10 mouse cellular contexts compared by ENCODE assay signal in the genomic region with DNA sequence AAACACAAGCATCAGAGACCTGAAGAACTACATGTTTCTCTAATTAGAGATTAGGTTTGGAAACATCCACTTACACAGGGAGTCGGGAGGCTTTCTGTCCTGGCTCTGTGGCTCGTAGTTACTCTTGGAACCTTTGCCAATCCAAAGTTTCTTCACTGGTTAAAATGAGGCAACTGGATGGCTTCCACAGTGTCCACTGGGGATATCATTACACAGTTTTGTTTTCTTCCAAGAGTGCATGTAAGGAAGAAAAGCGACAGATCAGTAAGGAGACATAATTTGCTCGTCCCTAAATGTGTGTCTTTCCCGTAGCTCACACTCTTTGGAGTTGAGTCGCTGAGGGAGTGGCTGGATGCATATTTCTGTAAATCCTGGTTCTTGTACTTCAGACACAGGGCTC.
DNase-seq lines count a peak whose midpoint lies in the region; ATAC-seq lines count a peak whose summit lies in the region.
"Had no signal": no experiment of that assay in that cellular context is flagged by ENCODE, and none has a peak within 500 bp of the region (broad histone marks: within the 10 kb centered on the region; RNA-seq: fewer than 3 reads in every experiment).

No protein-coding gene starts in this region.

- no peaks in the 10 kb centered on the region for H3K27me3 ChIP-seq in embryonic facial prominence, embryonic 13.5 days
- H3K27me3 ChIP-seq: forebrain, embryonic 12.5 days; midbrain, embryonic 15.5 days had no signal

- intact Hi-C loops in heart, postnatal 14 days (cut with DNase I) = loop anchor here (5.0 to 10.0 kb wide), 3 partner anchors 858 to 1330 kb away; no protein-coding TSS in a partner anchor

- H3K4me2 ChIP-seq in embryonic facial prominence, embryonic 13.5 days = peak overlapping the region; percentile 44
- H3K4me2 ChIP-seq: forebrain, embryonic 12.5 days; midbrain, embryonic 15.5 days had no signal

- peak overlapping the region; percentile 71 for H3K27ac ChIP-seq in embryonic facial prominence, embryonic 13.5 days
- H3K27ac ChIP-seq: forebrain, embryonic 12.5 days; midbrain, embryonic 15.5 days had no signal

- WGBS in embryonic facial prominence, embryonic 13.5 days = 31% methylated on average over 6 of the region's 6 CpGs

- ATAC-seq in embryonic facial prominence, embryonic 13.5 days (ENCODE audit: insufficient number of reproducible peaks, insufficient read depth, low FRiP score, low TSS enrichment, low read depth) = no peak

- peak; percentile 24 for DNase-seq in kidney, adult 9 months
- no peak for DNase-seq in kidney, adult 11 months
- DNase-seq in heart, postnatal 14 days = peak; percentile 40 to 46
- peak; percentile 13 for DNase-seq in lung, postnatal 25 days (ENCODE audit: low spot score)
- no peak for DNase-seq in right cerebral cortex, adult 18-20 months
- DNase-seq in thymus, postnatal 14 days = no peak
- no peak for DNase-seq in MN1 (ENCODE audit: low spot score)

- no peak overlapping the region for H3K4me3 ChIP-seq in embryonic facial prominence, embryonic 13.5 days
- H3K4me3 ChIP-seq: forebrain, embryonic 12.5 days; midbrain, embryonic 15.5 days had no signal

- peaks cover 26% of the 10 kb centered on the region for H3K4me1 ChIP-seq in embryonic facial prominence, embryonic 13.5 days

- H3K9me3 ChIP-seq in embryonic facial prominence, embryonic 13.5 days = no peaks in the 10 kb centered on the region
- H3K9me3 ChIP-seq: forebrain, embryonic 12.5 days; midbrain, embryonic 15.5 days had no signal

- no peaks in the 10 kb centered on the region for H3K36me3 ChIP-seq in embryonic facial prominence, embryonic 13.5 days
- H3K36me3 ChIP-seq: forebrain, embryonic 12.5 days; midbrain, embryonic 15.5 days had no signal

- H3K9ac ChIP-seq in embryonic facial prominence, embryonic 13.5 days = no peak overlapping the region
- H3K9ac ChIP-seq: forebrain, embryonic 12.5 days; midbrain, embryonic 15.5 days had no signal

Comparison
In these comparisons a context has a peak if more than half of its experiments do, and no peak if none do; other contexts are left out.
1. DNase-seq: peak in kidney, adult 9 months (single experiment), heart, postnatal 14 days (2 of 2) and lung, postnatal 25 days (single experiment); none in kidney, adult 11 months (single experiment), right cerebral cortex, adult 18-20 months (single experiment), thymus, postnatal 14 days (single experiment) and MN1 (single experiment).